Mouse (Mus musculus) liver, embryonic 14.5 days (tissue): ENCODE data around the gene Snx12.

Experiments
- CTCF ChIP-seq: IDR thresholded peaks from 2 replicates; pipeline ENCODE4 v1.5.1; 2016; ENCODE audit warnings: antibody characterized with exemption, low read depth, control low read depth
- EP300 ChIP-seq: IDR thresholded peaks from 2 replicates; pipeline ENCODE4 v1.6.1; 2016; ENCODE audit warnings: antibody characterized with exemption, low read depth

GRCm38 (mm10) chrX:101147506-101147905 lies 74.9 kb downstream of the Snx12 start:
- TF ChIP-seq CTCF (no peak), EP300 (no peak)
